Mouse (Mus musculus) heart, embryonic 14.5 days (tissue): ENCODE measurements at regions not wholly inside any gene's neighbourhood (a gene's known extent, or its start where the extent isn't known, plus 50 kb on each side); places are given as distances from the start of the nearest gene placed in this dataset.

ENCODE experiments used
- ATAC-seq: fragments of 200-750 bp; cut with Nextera tagmentation; 2 replicates; pipeline ENCODE4 v1.8.0; 2017; ENCODE audit warnings: low read depth, moderate TSS enrichment; ENCODE audit not compliant: insufficient number of reproducible peaks, insufficient read depth, low FRiP score
- H3K27ac ChIP-seq, 2 experiments: fragments of 200-500 bp in 1 of 2; fragments of 300-500 bp in 1 of 2; sonication (generic) in 1 of 2; replicated peaks in 1 of 2; 2 replicates each; pipeline ENCODE4 v1.5.1; 2012 to 2014; ENCODE audit warnings: low read depth in 2 of 2, low read length in 2 of 2, control low read depth in 1 of 2, mild to moderate bottlenecking in 1 of 2, mixed read lengths in 1 of 2; ENCODE audit not compliant: control insufficient read depth in 1 of 2, insufficient read depth in 1 of 2
- H3K27me3 ChIP-seq: fragments of 300-500 bp; sonication (generic); 2 replicates; pipeline ENCODE4 v1.6.1; 2014; ENCODE audit warnings: mild to moderate bottlenecking, low read length, control low read depth; ENCODE audit not compliant: control insufficient read depth, insufficient read depth
- H3K36me3 ChIP-seq: fragments of 300-500 bp; sonication (generic); 2 replicates; pipeline ENCODE4 v1.6.1; 2014; ENCODE audit warnings: mild to moderate bottlenecking, control low read depth, low read length, mixed read lengths; ENCODE audit not compliant: control insufficient read depth, insufficient read depth
- H3K4me1 ChIP-seq, 2 experiments: fragments of 200-500 bp in 1 of 2; fragments of 300-500 bp in 1 of 2; sonication (generic) in 1 of 2; 2 replicates each; pipeline ENCODE4 v1.6.1; 2012 to 2014; ENCODE audit warnings: low read length in 2 of 2, control low read depth in 1 of 2, mixed read lengths in 1 of 2; ENCODE audit not compliant: control insufficient read depth in 2 of 2, insufficient read depth in 2 of 2
- H3K4me2 ChIP-seq: fragments of 300-500 bp; sonication (generic); 2 replicates; pipeline ENCODE4 v1.6.1; 2014; ENCODE audit warnings: mild to moderate bottlenecking, low read length
- H3K4me3 ChIP-seq, 2 experiments: fragments of 200-500 bp in 1 of 2; fragments of 300-500 bp in 1 of 2; sonication (generic) in 1 of 2; 2 replicates each; pipeline ENCODE4 v1.5.1; 2012 to 2014; ENCODE audit warnings: low read length in 2 of 2, mild to moderate bottlenecking in 2 of 2, control low read depth in 1 of 2, low read depth in 1 of 2, moderate library complexity in 1 of 2; ENCODE audit not compliant: control insufficient read depth in 1 of 2, insufficient read depth in 1 of 2
- H3K9ac ChIP-seq: fragments of 300-500 bp; sonication (generic); 2 replicates; pipeline ENCODE4 v1.6.1; 2014; ENCODE audit warnings: mild to moderate bottlenecking, low read length
- H3K9me3 ChIP-seq: fragments of 300-500 bp; sonication (generic); 2 replicates; pipeline ENCODE4 v1.6.1; 2016; ENCODE audit warnings: low read length, control low read depth; ENCODE audit not compliant: control insufficient read depth
- WGBS: fragments of 180-500 bp; shearing (Covaris S2); extraction: QIAGEN DNeasy Blood & Tissue Kit; methylation state at CpG from one replicate; pipeline ENCODE4 v1.1.7; 2014; 5-methylcytosine and 5-hydroxymethylcytosine counted together

DNA sequence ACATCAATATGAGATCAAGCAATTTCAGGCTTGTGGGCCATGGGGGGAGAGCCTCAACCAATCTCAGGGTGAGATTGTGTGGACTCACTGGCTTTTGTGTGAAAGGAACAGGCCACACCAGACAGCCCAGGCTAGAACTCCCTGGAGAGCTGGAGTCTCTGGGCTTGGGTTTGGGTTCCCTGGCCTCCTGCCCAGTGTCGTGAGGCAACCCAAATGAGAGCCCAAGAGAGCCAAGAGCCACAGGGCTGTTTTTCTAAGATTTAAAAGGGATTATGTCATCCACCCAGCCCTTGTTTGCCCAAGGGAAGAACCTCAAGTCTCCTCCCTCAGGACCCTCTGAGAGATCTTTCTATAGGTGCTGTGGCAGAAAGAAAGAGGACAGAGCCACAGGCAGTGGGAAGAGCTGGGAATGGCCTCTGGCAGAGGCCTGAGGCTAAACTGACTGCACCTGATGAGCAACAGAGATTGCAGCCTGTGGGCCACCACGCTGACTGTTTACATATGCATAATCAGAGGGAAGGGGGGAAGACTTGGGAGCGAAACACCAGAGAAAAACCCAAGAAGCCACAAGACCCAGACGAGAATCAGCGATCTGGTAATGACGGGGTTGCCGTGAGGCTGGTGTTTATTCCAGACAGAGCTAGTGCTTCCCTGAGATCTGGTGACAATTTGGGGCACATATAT, 92.1 kb downstream of the Bcl2l11 start:
- Histone ChIP-seq H3K4me1 (no peaks in the 10 kb centered on the region), H3K27me3 (no peaks in the 10 kb centered on the region; the same call in 1 of the 2 replicates), H3K36me3 (no peaks in the 10 kb centered on the region), H3K9ac (no peak overlapping the region), H3K4me3 (no peak overlapping the region), H3K27ac (no peak overlapping the region), H3K9me3 (no peaks in the 10 kb centered on the region), H3K4me2 (no peak overlapping the region)
- WGBS = 62% methylated on average over 7 of the region's 7 CpGs
- ATAC-seq = no peak

GRCm38 (mm10) chr2:128218961-128219360, 93.1 kb downstream of the Bcl2l11 start:
- Histone ChIP-seq H3K4me2 (no peak overlapping the region), H3K27ac (no peak overlapping the region), H3K27me3 (no peaks in the 10 kb centered on the region; the same call in 1 of the 2 replicates), H3K36me3 (no peaks in the 10 kb centered on the region), H3K4me3 (no peak overlapping the region), H3K4me1 (no peaks in the 10 kb centered on the region), H3K9me3 (no peaks in the 10 kb centered on the region), H3K9ac (no peak overlapping the region)
- WGBS = 61% methylated on average over 4 of the region's 4 CpGs
- no peak for ATAC-seq

DNA sequence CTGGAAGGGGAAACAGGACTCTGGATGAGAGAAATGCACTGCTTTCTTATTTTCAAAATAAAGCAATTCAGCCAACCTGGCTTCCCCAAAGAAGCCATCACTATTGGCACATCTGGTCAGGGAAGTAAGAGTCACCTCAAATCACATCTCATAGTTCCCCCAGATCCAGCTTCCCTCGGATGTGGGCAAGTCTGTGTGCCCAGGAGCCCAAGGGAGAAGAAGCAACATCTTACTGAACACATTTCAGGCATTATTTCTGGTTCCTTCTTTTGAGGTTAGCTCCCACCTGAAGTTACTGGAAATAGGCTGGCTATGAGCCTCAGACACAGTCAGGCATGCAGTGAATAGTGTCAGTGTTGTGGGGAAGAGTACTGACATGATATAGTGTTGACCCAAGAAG, 95.2 kb downstream of the Bcl2l11 start:
- ATAC-seq = no peak
- Histone ChIP-seq H3K27me3 (no peaks in the 10 kb centered on the region; the same call in 1 of the 2 replicates), H3K4me2 (no peak overlapping the region), H3K27ac (no peak overlapping the region), H3K9me3 (no peaks in the 10 kb centered on the region), H3K4me1 (no peaks in the 10 kb centered on the region), H3K4me3 (no peak overlapping the region), H3K36me3 (no peaks in the 10 kb centered on the region), H3K9ac (no peak overlapping the region)
- WGBS = 72% methylated on average over 1 of the region's 1 CpGs

- Histone ChIP-seq H3K36me3 (no peaks in the 10 kb centered on the region), H3K4me1 (no peaks in the 10 kb centered on the region), H3K27me3 (no peaks in the 10 kb centered on the region; the same call in 1 of the 2 replicates), H3K9me3 (no peaks in the 10 kb centered on the region), H3K27ac (no peak overlapping the region), H3K4me3 (no peak overlapping the region), H3K4me2 (no peak overlapping the region), H3K9ac (no peak overlapping the region)
- ATAC-seq = no peak
- 70% methylated on average over 4 of the region's 4 CpGs for WGBS
Measured at GRCm38 (mm10) chr2:128221657-128222056, 95.8 kb downstream of the Bcl2l11 start.

DNA sequence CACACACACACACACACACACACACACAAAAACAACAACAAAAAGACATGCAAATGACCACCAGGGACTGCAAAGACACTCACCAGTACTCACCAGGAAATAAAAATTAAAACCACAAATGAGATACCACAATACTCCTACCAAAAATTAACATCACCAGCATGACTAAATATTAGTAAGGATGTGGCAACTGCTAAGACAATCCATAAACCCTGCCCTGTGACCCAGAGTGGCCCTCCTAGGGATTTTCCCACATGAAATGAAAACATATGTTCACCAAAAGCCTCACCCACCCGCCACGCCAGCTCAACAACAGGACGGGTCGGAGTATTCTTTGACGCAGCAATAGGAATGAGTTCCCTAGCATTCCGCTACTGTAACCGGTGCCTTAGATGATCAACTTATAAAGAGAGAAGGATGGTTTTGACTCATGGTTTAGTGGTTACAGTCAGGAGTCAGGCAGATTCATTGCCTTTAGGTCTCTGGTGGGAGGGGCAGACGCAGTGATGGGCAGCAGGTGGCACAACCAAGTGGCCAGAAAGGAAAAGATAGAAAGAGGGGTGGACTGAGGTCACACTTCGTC, 100.7 kb downstream of the Bcl2l11 start:
- Histone ChIP-seq H3K27ac (no peak overlapping the region), H3K27me3 (no peaks in the 10 kb centered on the region; the same call in 1 of the 2 replicates), H3K4me2 (no peak overlapping the region), H3K9ac (no peak overlapping the region), H3K36me3 (no peaks in the 10 kb centered on the region), H3K9me3 (no peaks in the 10 kb centered on the region), H3K4me1 (no peaks in the 10 kb centered on the region), H3K4me3 (no peak overlapping the region)
- WGBS = 93% methylated on average over 9 of the region's 9 CpGs
- no peak for ATAC-seq

DNA sequence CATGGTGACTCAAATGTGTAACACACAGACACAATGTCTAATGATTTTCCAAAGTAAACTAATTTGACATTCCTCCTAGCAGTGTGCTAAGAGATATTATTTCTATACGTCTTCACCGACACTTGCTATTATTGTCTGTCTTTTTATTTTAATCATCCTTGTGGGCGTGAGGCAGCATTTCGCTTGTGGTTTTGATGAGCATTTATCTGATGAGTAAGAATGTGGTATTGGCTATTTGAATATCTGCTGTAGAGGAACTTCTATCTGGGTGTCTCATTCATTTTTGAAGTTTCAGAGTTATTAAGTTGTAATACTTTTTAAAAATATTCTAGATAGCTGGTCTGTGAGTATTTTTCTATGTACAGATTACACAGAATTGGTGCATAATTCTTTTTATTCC, 103.9 kb downstream of the Bcl2l11 start:
- Histone ChIP-seq H3K27ac (no peak overlapping the region), H3K4me2 (no peak overlapping the region), H3K4me1 (peaks cover 10 to 16% of the 10 kb centered on the region in 2 experiments), H3K36me3 (no peaks in the 10 kb centered on the region), H3K9me3 (no peaks in the 10 kb centered on the region), H3K9ac (no peak overlapping the region), H3K4me3 (no peak overlapping the region), H3K27me3 (no peaks in the 10 kb centered on the region)
- no peak for ATAC-seq
- WGBS = 84% methylated on average over 4 of the region's 4 CpGs

- Histone ChIP-seq H3K9ac (no peak overlapping the region), H3K4me3 (no peak overlapping the region), H3K4me2 (no peak overlapping the region), H3K27ac (no peak overlapping the region), H3K4me1 (peaks cover 10 to 16% of the 10 kb centered on the region in 2 experiments), H3K9me3 (no peaks in the 10 kb centered on the region), H3K27me3 (no peaks in the 10 kb centered on the region), H3K36me3 (no peaks in the 10 kb centered on the region)
- 92% methylated on average over 4 of the region's 4 CpGs for WGBS
- ATAC-seq = no peak
Measured at GRCm38 (mm10) chr2:128230921-128231320, 105.1 kb downstream of the Bcl2l11 start.

GRCm38 (mm10) chr2:128231338-128231737, 105.5 kb downstream of the Bcl2l11 start:
- 76% methylated on average over 3 of the region's 3 CpGs for WGBS
- no peak for ATAC-seq
- H3K4me1 ChIP-seq = peaks cover 10 to 16% of the 10 kb centered on the region in 2 experiments
- H3K4me3 ChIP-seq = no peak overlapping the region
- H3K27me3 ChIP-seq = no peaks in the 10 kb centered on the region
- H3K36me3 ChIP-seq = no peaks in the 10 kb centered on the region
- H3K9ac ChIP-seq = no peak overlapping the region
- no peaks in the 10 kb centered on the region for H3K9me3 ChIP-seq
- H3K4me2 ChIP-seq = no peak overlapping the region
- no peak overlapping the region for H3K27ac ChIP-seq
